12 mouse cellular contexts compared by ENCODE assay signal in the genomic region with DNA sequence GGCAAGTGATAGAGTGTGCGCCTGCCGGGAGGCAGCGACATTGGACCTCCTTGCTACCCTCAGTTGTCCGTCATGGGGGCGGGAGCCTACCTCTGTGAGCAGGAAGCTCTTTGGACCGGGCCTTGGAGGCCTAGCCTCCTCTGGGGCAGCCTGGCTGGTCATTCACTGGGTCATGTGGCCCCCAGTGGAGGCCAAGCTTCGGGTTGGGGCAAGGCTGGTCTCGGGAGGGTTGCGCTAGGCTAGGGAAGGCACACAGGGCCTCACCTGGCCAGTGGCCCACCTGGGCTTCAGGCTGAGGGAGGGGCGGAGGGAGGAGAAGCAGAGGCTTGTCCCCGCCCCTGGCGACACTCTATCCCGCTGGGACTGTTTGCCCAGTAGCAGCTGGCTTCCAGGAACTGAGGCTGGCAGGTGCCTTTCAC. TPM values are rescaled to one million over a fixed set of nuclear protein-coding genes. Genes with fewer than 3 reads are reported as not detected.
DNase-seq lines count a peak whose midpoint lies in the region; ATAC-seq and TF ChIP-seq lines count a peak whose summit lies in the region.
"Had no signal": no experiment of that assay in that cellular context is flagged by ENCODE, and none has a peak within 500 bp of the region (broad histone marks: within the 10 kb centered on the region; RNA-seq: fewer than 3 reads in every experiment).

No protein-coding gene starts in this region.

- intact Hi-C loops in left cerebral cortex, postnatal 14 days (cut with DNase I), result no loop called here
- intact Hi-C loops in left cerebral cortex, postnatal 10 days (cut with DNase I), result no loop called here

- TF ChIP-seq CTCF in liver, postnatal 0 days (IDR thresholded peaks at IDR 0.05; ENCODE audit: low read depth), result no peak

- H3K9me3 ChIP-seq in kidney, embryonic 15.5 days (replicated peaks), result no peaks in the 10 kb centered on the region
- no peaks in the 10 kb centered on the region for H3K9me3 ChIP-seq in liver, postnatal 0 days (ENCODE audit: low read length)
- H3K9me3 ChIP-seq: forebrain, embryonic 12.5 days; megakaryocyte, embryonic 14.5 days had no signal

- H3K4me2 ChIP-seq in kidney, embryonic 15.5 days, result peak overlapping the region; percentile 52
- peak overlapping the region; percentile 44 for H3K4me2 ChIP-seq in liver, postnatal 0 days (ENCODE audit: low read depth, low read length)
- H3K4me2 ChIP-seq: forebrain, embryonic 12.5 days had no signal

- TF ChIP-seq EP300 in liver, postnatal 0 days (IDR thresholded peaks at IDR 0.05; ENCODE audit: low read depth), result no peak

- H3K36me3 ChIP-seq in kidney, embryonic 15.5 days, result no peaks in the 10 kb centered on the region
- no peaks in the 10 kb centered on the region for H3K36me3 ChIP-seq in liver, postnatal 0 days (replicated peaks; ENCODE audit: insufficient read depth, low read length)
- H3K36me3 ChIP-seq: forebrain, embryonic 12.5 days had no signal

- H3K27me3 ChIP-seq in kidney, embryonic 15.5 days, result peaks cover 21% of the 10 kb centered on the region
- no peaks in the 10 kb centered on the region for H3K27me3 ChIP-seq in liver, postnatal 0 days (ENCODE audit: insufficient read depth, low read length)
- H3K27me3 ChIP-seq: megakaryocyte, embryonic 14.5 days; Patski had no signal

- 3% methylated on average over 13 of the region's 13 CpGs for WGBS in kidney, embryonic 15.5 days
- WGBS in liver, postnatal 0 days (ENCODE audit: insufficient replicate concordance), result 28% methylated on average over 13 of the region's 13 CpGs

- ATAC-seq in kidney, embryonic 15.5 days (replicated peaks; ENCODE audit: low FRiP score), result peak; percentile 41
- ATAC-seq in liver, postnatal 0 days, result peak; percentile 84
- no peak for ATAC-seq in monocyte, adult 5-6 weeks (replicated peaks; ENCODE audit: insufficient number of reproducible peaks, low FRiP score, low TSS enrichment, poor library complexity, severe bottlenecking)
- ATAC-seq: Patski had no signal

- H3K27ac ChIP-seq in kidney, embryonic 15.5 days, result peak overlapping the region; percentile 45; the same call in 1 of the 2 replicates
- H3K27ac ChIP-seq in liver, postnatal 0 days (ENCODE audit: low read depth), result no peak overlapping the region
- H3K27ac ChIP-seq: forebrain, embryonic 12.5 days had no signal

- H3K4me1 ChIP-seq in kidney, embryonic 15.5 days, result peaks cover 13% of the 10 kb centered on the region; the same call in 1 of the 2 replicates
- peaks cover 20% of the 10 kb centered on the region for H3K4me1 ChIP-seq in liver, postnatal 0 days (ENCODE audit: insufficient read depth)
- H3K4me1 ChIP-seq: forebrain, embryonic 12.5 days had no signal

- H3K4me3 ChIP-seq in kidney, embryonic 15.5 days (replicated peaks), result peak overlapping the region; percentile 34
- H3K4me3 ChIP-seq in liver, postnatal 0 days (ENCODE audit: low read depth, low read length), result peak overlapping the region; percentile 31
- H3K4me3 ChIP-seq: forebrain, embryonic 12.5 days; megakaryocyte, embryonic 14.5 days had no signal

- H3K9ac ChIP-seq in kidney, embryonic 15.5 days, result peak overlapping the region; percentile 38; the same call in 1 of the 2 replicates
- peak overlapping the region; percentile 8 for H3K9ac ChIP-seq in liver, postnatal 0 days (replicated peaks)
- H3K9ac ChIP-seq: forebrain, embryonic 12.5 days had no signal

- peak; percentile 43 for DNase-seq in urinary bladder, postnatal 25 days (ENCODE audit: low spot score)
- DNase-seq in urinary bladder, adult 2 months (ENCODE audit: low spot score), result no peak
- peak; percentile 72 for DNase-seq in liver, postnatal 0 days
- DNase-seq in left cerebral cortex, postnatal 14 days (ENCODE audit: low spot score in 2 of 2), result no peak
- DNase-seq in left cerebral cortex, postnatal 10 days (ENCODE audit: extremely low spot score in 1 of 2, low spot score in 2 of 2), result no peak

RNA-seq across cellular contexts. Expression of a gene that starts 5.7 kb away (rescaled TPM):
- 79.8 and 112 TPM in 2 replicates for polyA plus RNA-seq in urinary bladder, adult 2 months (2012; rRNA removed)
- polyA plus RNA-seq in kidney, embryonic 15.5 days (2015; fragmentation: Nextera tagmentation; extraction: Ambion mirVana), result 5.8 and 7.2 TPM in 2 replicates
- 3.0 and 3.2 TPM in 2 replicates for polyA plus RNA-seq in liver, postnatal 0 days (2015; fragmentation: Nextera tagmentation; extraction: Ambion mirVana)
- total RNA-seq in left cerebral cortex, postnatal 14 days (2021), result under 1 TPM in 1 of 2 experiments, not detected in 1; 0.08 TPM
- under 1 TPM in 1 of 2 experiments, not detected in 1; 0.43 TPM for total RNA-seq in left cerebral cortex, postnatal 10 days (2021)
- 0.67 TPM in 1 of 3 replicates, not detected in the others for total RNA-seq in monocyte, adult 5-6 weeks (2017)
- polyA plus RNA-seq: Patski had no signal

RNA-seq across cellular contexts. Expression of a gene that starts 12.2 kb away (rescaled TPM):
- not detected in 2 replicates for polyA plus RNA-seq in urinary bladder, adult 2 months (2012; rRNA removed)
- polyA plus RNA-seq in kidney, embryonic 15.5 days (2015; fragmentation: Nextera tagmentation; extraction: Ambion mirVana), result not detected in 2 replicates
- not detected in 2 replicates for polyA plus RNA-seq in liver, postnatal 0 days (2015; fragmentation: Nextera tagmentation; extraction: Ambion mirVana)
- total RNA-seq in left cerebral cortex, postnatal 14 days (2021), result not detected
- not detected for total RNA-seq in left cerebral cortex, postnatal 10 days (2021)
- total RNA-seq in monocyte, adult 5-6 weeks (2017), result not detected in 3 replicates
- total RNA-seq: hematopoietic stem cell, adult 5-6 weeks had no signal
- polyA plus RNA-seq: forebrain, embryonic 12.5 days; Patski; thymus, postnatal 0 days had no signal

RNA-seq across cellular contexts. Expression of a gene that starts 12.7 kb away (rescaled TPM):
- 25.5 and 35.8 TPM in 2 replicates for polyA plus RNA-seq in urinary bladder, adult 2 months (2012; rRNA removed)
- polyA plus RNA-seq in kidney, embryonic 15.5 days (2015; fragmentation: Nextera tagmentation; extraction: Ambion mirVana), result 74.0 and 77.8 TPM in 2 replicates
- polyA plus RNA-seq in liver, postnatal 0 days (2015; fragmentation: Nextera tagmentation; extraction: Ambion mirVana), result 28.8 and 29.1 TPM in 2 replicates
- total RNA-seq in left cerebral cortex, postnatal 14 days (2021), result 10 to 100 TPM; 17.2 to 17.9 TPM
- total RNA-seq in left cerebral cortex, postnatal 10 days (2021), result 10 to 100 TPM; 18.3 to 18.4 TPM
- total RNA-seq in monocyte, adult 5-6 weeks (2017), result 3.5 to 12.3 TPM (median 7.6 TPM) in 3 replicates

RNA-seq across cellular contexts. Expression of a gene that starts 22.7 kb away (rescaled TPM):
- 42.3 and 47.7 TPM in 2 replicates for polyA plus RNA-seq in urinary bladder, adult 2 months (2012; rRNA removed)
- 10.6 and 11.1 TPM in 2 replicates for polyA plus RNA-seq in kidney, embryonic 15.5 days (2015; fragmentation: Nextera tagmentation; extraction: Ambion mirVana)
- 15.7 and 19.1 TPM in 2 replicates for polyA plus RNA-seq in liver, postnatal 0 days (2015; fragmentation: Nextera tagmentation; extraction: Ambion mirVana)
- total RNA-seq in left cerebral cortex, postnatal 14 days (2021), result 1 to 10 TPM; 7.6 to 8.5 TPM
- total RNA-seq in left cerebral cortex, postnatal 10 days (2021), result 1 to 10 TPM; 7.0 to 7.8 TPM
- total RNA-seq in monocyte, adult 5-6 weeks (2017), result 73.5 to 94.4 TPM (median 82.2 TPM) in 3 replicates

RNA-seq across cellular contexts. Expression of a gene that starts 38.5 kb away (rescaled TPM):
- 12.1 and 20.9 TPM in 2 replicates for polyA plus RNA-seq in urinary bladder, adult 2 months (2012; rRNA removed)
- polyA plus RNA-seq in kidney, embryonic 15.5 days (2015; fragmentation: Nextera tagmentation; extraction: Ambion mirVana), result 26.1 and 27.7 TPM in 2 replicates
- polyA plus RNA-seq in liver, postnatal 0 days (2015; fragmentation: Nextera tagmentation; extraction: Ambion mirVana), result 5.6 and 6.4 TPM in 2 replicates
- total RNA-seq in left cerebral cortex, postnatal 14 days (2021), result 100 to 1,000 TPM in 1 of 2 experiments, 10 to 100 TPM in 1; 96.8 to 102 TPM
- 100 to 1,000 TPM in 1 of 2 experiments, 10 to 100 TPM in 1; 93.4 to 106 TPM for total RNA-seq in left cerebral cortex, postnatal 10 days (2021)
- 28.1 to 36.6 TPM (median 32.7 TPM) in 3 replicates for total RNA-seq in monocyte, adult 5-6 weeks (2017)

Comparison
In these comparisons a context has a peak if more than half of its experiments do, and no peak if none do; other contexts are left out.
1. DNase-seq: peak in urinary bladder, postnatal 25 days (single experiment) and liver, postnatal 0 days (single experiment); none in urinary bladder, adult 2 months (single experiment), left cerebral cortex, postnatal 14 days (0 of 2) and left cerebral cortex, postnatal 10 days (0 of 2).